Mouse (Mus musculus) megakaryocyte, adult 5-6 weeks (primary cell): ENCODE data around the gene Nhlh2. TPM values are rescaled to one million over a fixed set of nuclear protein-coding genes. Genes with fewer than 3 reads are reported as not detected.

ENCODE experiments used
- total RNA-seq, 2 experiments: library from RNA; stranded (forward) in 1 of 2; stranded (reverse) in 1 of 2; fragments of 153-499, 151-499 nt in 1 of 2; fragments of 221-1000, 200-1000 nt in 1 of 2; gene quantifications; 2 replicates each; pipeline versions ENCODE4 v1.2.3 to v1.2.4; 2015 to 2017

The Nhlh2 gene
- total RNA-seq, 2 experiments from 2014 or later, result not detected

Other genes with a start within 250 kb of the Nhlh2 start
- gene Mab21l3, start 161.1 kb upstream of the Nhlh2 start, total RNA-seq (2015), result not detected in 2 replicates
- not detected in 2 replicates for gene Mab21l3, start 161.1 kb upstream of the Nhlh2 start, total RNA-seq (2017)
- gene Slc22a15, start 85.6 kb upstream of the Nhlh2 start, total RNA-seq (2015), result 33.2 and 36.1 TPM in 2 replicates
- gene Slc22a15, start 85.6 kb upstream of the Nhlh2 start, total RNA-seq (2017), result 17.2 and 22.8 TPM in 2 replicates
- not detected in 2 replicates for gene Casq2, start 76.3 kb downstream of the Nhlh2 start, total RNA-seq (2015)
- gene Casq2, start 76.3 kb downstream of the Nhlh2 start, total RNA-seq (2017), result not detected in 2 replicates
- gene Vangl1, start 194.6 kb downstream of the Nhlh2 start, total RNA-seq (2015), result 1.1 TPM in 2 replicates
- 0.04 and 0.77 TPM in 2 replicates for gene Vangl1, start 194.6 kb downstream of the Nhlh2 start, total RNA-seq (2017)